Mouse (Mus musculus) CH12F3 (cell line): ENCODE data around the gene Igsf9.

Source experiments
- in situ Hi-C: fragments of 300-500 bp; cut with MboI; formaldehyde crosslinking; loops from 2 replicates; pipeline ENCODE4 v1.14.3; 2020; ENCODE audit warnings: low sequenced_read_pairs

Igsf9 gene

GRCm38 (mm10) chr1:172481540-172482280 is at the start of gene Igsf9:
Gene Igsf9, plus strand, starts transcription at chr1:172481788.
- in situ Hi-C loops, result loop anchor here (5.0 kb wide), 1 partner anchor 64 kb away; no protein-coding TSS in a partner anchor

- in situ Hi-C loops, result no loop called here
These were observed 49.6 kb upstream of the Igsf9 start for GRCm38 (mm10) chr1:172431836-172432586.

GRCm38 (mm10) chr1:172432587-172432955 is 49.0 kb upstream of the Igsf9 start:
- in situ Hi-C loops, result no loop called here

- in situ Hi-C loops, result no loop called here
These were observed 48.4 kb upstream of the Igsf9 start for GRCm38 (mm10) chr1:172433012-172433850.

GRCm38 (mm10) chr1:172433851-172434165 is 47.8 kb upstream of the Igsf9 start:
- in situ Hi-C loops, result no loop called here

GRCm38 (mm10) chr1:172436785-172437184 is 44.8 kb upstream of the Igsf9 start:
- in situ Hi-C loops, result no loop called here

- in situ Hi-C loops, result no loop called here
These were observed 43.0 kb upstream of the Igsf9 start for GRCm38 (mm10) chr1:172438621-172439020.

GRCm38 (mm10) chr1:172440521-172440920 is 41.1 kb upstream of the Igsf9 start:
- in situ Hi-C loops, result no loop called here

GRCm38 (mm10) chr1:172441935-172442445 is 39.6 kb upstream of the Igsf9 start:
- in situ Hi-C loops, result no loop called here

- in situ Hi-C loops, result no loop called here
These were observed 31.4 kb upstream of the Igsf9 start for GRCm38 (mm10) chr1:172450226-172450625.

- in situ Hi-C loops, result no loop called here
These were observed 30.6 kb upstream of the Igsf9 start for GRCm38 (mm10) chr1:172450848-172451470.

GRCm38 (mm10) chr1:172452911-172453310 is 28.7 kb upstream of the Igsf9 start:
- in situ Hi-C loops, result no loop called here

- in situ Hi-C loops, result no loop called here
These were observed 27.8 kb upstream of the Igsf9 start for GRCm38 (mm10) chr1:172453810-172454209.

- in situ Hi-C loops, result no loop called here
These were observed 26.2 kb upstream of the Igsf9 start for GRCm38 (mm10) chr1:172455416-172455815.

GRCm38 (mm10) chr1:172456001-172456677 is 25.4 kb upstream of the Igsf9 start:
- in situ Hi-C loops, result no loop called here

- in situ Hi-C loops, result no loop called here
These were observed 24.4 kb upstream of the Igsf9 start for GRCm38 (mm10) chr1:172457196-172457595.

- in situ Hi-C loops, result no loop called here
These were observed 23.5 kb upstream of the Igsf9 start for GRCm38 (mm10) chr1:172458041-172458440.

- in situ Hi-C loops, result no loop called here
These were observed 20.0 kb upstream of the Igsf9 start for GRCm38 (mm10) chr1:172461602-172462001.

GRCm38 (mm10) chr1:172462534-172462933 is 19.1 kb upstream of the Igsf9 start:
- in situ Hi-C loops, result no loop called here
